ENCODE assay signal across 21 mouse cellular contexts in genomic region chr14:99237115-99237514, GRCm38 (mm10).
DNase-seq lines count a peak whose midpoint lies in the region; ATAC-seq lines count a peak whose summit lies in the region.
"Had no signal": no experiment of that assay in that cellular context is flagged by ENCODE, and none has a peak within 500 bp of the region (broad histone marks: within the 10 kb centered on the region; RNA-seq: fewer than 3 reads in every experiment).

No protein-coding gene starts in this region.

- no peak overlapping the region for H3K4me3 ChIP-seq in lung, embryonic 16.5 days (ENCODE audit: low read length)
- H3K4me3 ChIP-seq: embryonic facial prominence, embryonic 13.5 days; forebrain, embryonic 10.5 days; heart, embryonic 10.5 days; hindbrain, embryonic 12.5 days had no signal

- no peaks in the 10 kb centered on the region for H3K27me3 ChIP-seq in lung, embryonic 16.5 days (ENCODE audit: control insufficient read depth, insufficient read depth, low read depth, low read length)
- H3K27me3 ChIP-seq: embryonic facial prominence, embryonic 13.5 days; hindbrain, embryonic 12.5 days; Patski had no signal

- H3K27ac ChIP-seq in lung, embryonic 16.5 days (ENCODE audit: low read length), result no peak overlapping the region
- H3K27ac ChIP-seq: embryonic facial prominence, embryonic 13.5 days; forebrain, embryonic 10.5 days; heart, embryonic 10.5 days; hindbrain, embryonic 12.5 days had no signal

- H3K9ac ChIP-seq in lung, embryonic 16.5 days (ENCODE audit: low read length), result no peak overlapping the region
- H3K9ac ChIP-seq: embryonic facial prominence, embryonic 13.5 days; hindbrain, embryonic 12.5 days had no signal

- peak; percentile 56; the same call in 1 of the 2 replicates for ATAC-seq in lung, embryonic 16.5 days (ENCODE audit: low read depth)
- ATAC-seq: activated CD4-positive, CD25-positive, alpha-beta regulatory T cell, adult 4 months; forebrain, embryonic 14.5 days; Patski had no signal

- peak; percentile 14 for DNase-seq in gastrocnemius, adult 18-20 months (ENCODE audit: low spot score)
- no peak for DNase-seq in gastrocnemius, postnatal 25 days
- DNase-seq in lung, postnatal 25 days (ENCODE audit: low spot score), result no peak
- DNase-seq in NIH3T3 (ENCODE audit: low read depth), result peak; percentile 8
- peak; percentile 18 for DNase-seq in skeletal muscle tissue, adult 2 months (ENCODE audit: low read depth, low spot score)
- DNase-seq in testis, postnatal 14 days (ENCODE audit: low spot score), result no peak
- DNase-seq: adrenal gland, postnatal 14 days; cerebellum, adult 11-12 months; cerebellum, adult 9-10 months; cerebellum, postnatal 25 days; heart, adult 18-20 months; heart, postnatal 10 days; heart, postnatal 4 days had no signal

- no peaks in the 10 kb centered on the region for H3K9me3 ChIP-seq in lung, embryonic 16.5 days (ENCODE audit: control insufficient read depth, low read length)
- H3K9me3 ChIP-seq: embryonic facial prominence, embryonic 13.5 days; forebrain, embryonic 10.5 days; heart, embryonic 10.5 days; hindbrain, embryonic 12.5 days had no signal

- H3K4me2 ChIP-seq in lung, embryonic 16.5 days (ENCODE audit: low read depth, low read length), result no peak overlapping the region
- H3K4me2 ChIP-seq: embryonic facial prominence, embryonic 13.5 days; hindbrain, embryonic 12.5 days had no signal

- WGBS in lung, embryonic 16.5 days, result 53% methylated on average over 5 of the region's 5 CpGs

- peaks cover 5% of the 10 kb centered on the region; the same call in 1 of the 2 replicates for H3K4me1 ChIP-seq in lung, embryonic 16.5 days (replicated peaks; ENCODE audit: control insufficient read depth, insufficient read depth, low read length)
- H3K4me1 ChIP-seq: embryonic facial prominence, embryonic 13.5 days; forebrain, embryonic 10.5 days; heart, embryonic 10.5 days; hindbrain, embryonic 12.5 days had no signal

- H3K36me3 ChIP-seq in lung, embryonic 16.5 days (ENCODE audit: control insufficient read depth, insufficient read depth, low read length), result no peaks in the 10 kb centered on the region
- H3K36me3 ChIP-seq: hindbrain, embryonic 12.5 days had no signal

Comparison
In these comparisons a context has a peak if more than half of its experiments do, and no peak if none do; other contexts are left out.
1. DNase-seq: peak in gastrocnemius, adult 18-20 months (single experiment), NIH3T3 (single experiment) and skeletal muscle tissue, adult 2 months (single experiment); none in gastrocnemius, postnatal 25 days (single experiment), lung, postnatal 25 days (single experiment) and testis, postnatal 14 days (single experiment).